Mouse (Mus musculus) CD4-positive naive resting alpha-beta T cell, adult 76 days (primary cell): ENCODE measurements around the gene Magee1. TPM values are rescaled to one million over a fixed set of nuclear protein-coding genes. Genes with fewer than 3 reads are reported as not detected.

ENCODE experiments used
- total RNA-seq: library from RNA; stranded (reverse); gene quantifications from one replicate; pipeline ENCODE4 v1.2.4, GENCODE M21; 2023

Magee1 gene
- total RNA-seq: 3.8 TPM

DNA sequence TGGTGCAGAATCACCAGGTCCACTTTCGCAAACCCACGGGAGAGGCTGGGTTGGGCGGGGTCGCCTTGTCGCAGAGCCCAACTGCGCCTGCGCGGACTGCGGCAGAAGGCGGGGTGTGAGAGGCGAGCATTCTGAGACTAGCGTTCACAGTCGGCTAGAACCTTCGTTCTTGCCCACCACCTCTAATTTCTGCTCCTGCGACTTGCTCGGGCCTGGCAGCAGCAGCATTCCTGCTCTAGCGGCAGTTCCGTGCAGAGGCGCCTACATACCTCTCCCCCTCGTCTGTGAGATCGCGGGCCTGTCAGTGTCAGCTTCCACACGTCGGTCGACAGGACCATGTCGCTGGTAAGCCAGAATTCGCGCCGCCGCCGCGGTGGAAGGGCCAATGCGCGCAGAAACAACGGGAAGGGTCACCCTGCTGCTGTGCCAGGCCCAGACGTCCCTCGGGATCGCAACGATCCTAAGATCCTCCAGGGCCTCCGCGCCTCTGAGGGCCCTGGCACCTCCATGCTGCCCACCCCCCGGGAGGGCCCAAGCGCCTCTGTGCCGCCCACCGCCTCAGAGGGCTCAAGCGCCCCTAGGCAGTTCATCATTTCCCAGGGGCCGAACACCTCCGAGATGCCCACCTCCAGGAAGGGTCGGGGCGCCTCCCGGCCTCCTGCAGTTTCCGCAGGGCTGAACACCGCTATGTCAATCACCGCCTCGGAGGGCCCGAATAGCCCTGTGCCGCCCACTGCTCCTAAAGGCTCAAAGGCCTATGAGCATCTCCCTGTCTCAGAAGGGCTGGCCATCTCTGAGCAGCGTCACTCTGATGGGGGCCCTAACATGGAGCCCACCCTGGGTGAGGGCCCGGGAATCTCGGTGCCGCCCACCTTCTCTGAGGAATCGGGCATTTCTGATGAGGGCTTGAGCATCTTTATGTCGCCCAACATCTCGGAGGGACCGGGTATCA, at the start of gene Magee1:
Gene Magee1, plus strand, starts transcription at position 104 of the 952 bp plus-strand sequence.

DNA sequence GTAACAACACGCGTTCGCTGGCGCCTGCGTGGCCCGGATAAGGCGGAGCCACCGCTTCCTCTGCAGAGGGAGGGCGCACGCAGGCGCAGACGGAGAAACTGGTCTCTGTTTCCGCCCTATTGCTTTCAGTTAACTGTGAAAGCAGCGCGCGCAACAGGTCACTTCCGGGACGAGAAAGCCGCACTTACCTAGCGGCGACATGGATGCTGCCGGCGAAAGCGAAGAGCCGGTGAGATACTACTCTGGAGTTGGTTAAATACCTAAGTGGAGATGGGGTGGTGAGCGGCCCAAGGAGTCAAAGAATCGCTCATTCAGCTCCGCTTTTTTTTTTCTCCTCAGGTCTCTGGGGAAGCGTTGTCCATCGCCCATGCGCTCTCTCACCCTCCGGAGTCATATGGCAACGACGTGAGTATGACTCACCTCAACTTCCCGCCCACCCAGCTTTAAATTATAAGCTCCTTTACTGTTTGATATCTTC, 40.5 kb upstream of the Magee1 start, which contains the start of gene Pbdc1:
Gene Pbdc1, plus strand, starts transcription at position 142 of the 478 bp plus-strand sequence.

Other genes starting within 250 kb of the Magee1 start
- 36.1 TPM for gene Pbdc1, start 40.6 kb upstream of the Magee1 start, total RNA-seq